Mouse (Mus musculus): ENCODE data around the gene Ugt8a.

Ugt8a gene

GRCm38 (mm10) chr3:125861601-125862000, 76.8 kb downstream of the Ugt8a start:
- DNase-seq, result peak in 1 of 2 experiments; percentile 13

GRCm38 (mm10) chr3:125849163-125849872, 89.1 kb downstream of the Ugt8a start:
- peak in 1 of 2 experiments; percentile 47 for DNase-seq

- no peak for DNase-seq
Observed at GRCm38 (mm10) chr3:125828051-125828450, 110.4 kb downstream of the Ugt8a start.

GRCm38 (mm10) chr3:125827256-125827655, 111.2 kb downstream of the Ugt8a start:
- DNase-seq, result peak; percentile 42 to 60

GRCm38 (mm10) chr3:125819741-125820140, 118.7 kb downstream of the Ugt8a start:
- no peak for DNase-seq
